In the genomic region with DNA sequence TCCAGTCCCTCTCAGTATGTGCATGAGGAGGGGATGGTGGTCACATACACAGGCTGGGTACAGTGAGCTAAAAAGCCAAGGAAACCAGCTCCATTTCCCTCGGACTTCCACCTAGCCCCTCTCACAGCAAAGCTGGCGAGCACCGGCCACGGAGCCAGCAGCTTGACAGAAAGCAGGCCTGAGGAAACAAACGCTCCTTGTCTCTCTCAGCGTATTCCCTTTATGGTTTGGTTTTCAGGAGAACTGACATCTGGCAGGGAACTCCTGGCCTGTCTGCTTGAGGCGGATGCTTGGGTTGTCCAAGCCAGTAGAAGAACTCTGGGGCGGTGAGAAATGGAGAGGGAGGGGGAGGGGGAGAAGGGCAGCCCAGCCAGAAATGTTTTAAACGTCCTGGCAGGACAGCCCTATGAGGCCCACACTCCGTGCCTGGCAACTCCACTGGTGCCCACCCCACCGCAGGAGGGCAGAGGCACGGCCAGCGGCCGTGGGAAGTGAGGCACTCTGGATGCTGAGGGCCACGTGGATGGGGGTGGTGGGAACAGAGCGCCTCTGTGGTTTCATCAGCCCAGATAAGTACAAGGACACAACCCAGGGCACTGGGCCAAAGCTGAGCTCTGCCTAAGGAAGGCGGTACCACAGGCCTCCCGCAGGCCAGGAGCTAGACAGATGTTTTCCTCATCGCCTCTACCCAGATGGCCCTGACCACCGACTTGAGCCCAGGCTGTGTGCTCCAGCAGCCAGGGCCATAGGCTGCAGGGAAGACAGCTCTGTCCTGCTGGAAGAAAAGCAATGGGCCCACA, we compare ENCODE assay signal across 8 mouse cellular contexts. TPM values are rescaled to one million over a fixed set of nuclear protein-coding genes. Genes with fewer than 3 reads are reported as not detected.
DNase-seq lines count a peak whose midpoint lies in the region; ATAC-seq and TF ChIP-seq lines count a peak whose summit lies in the region.

No protein-coding gene starts in this region.

- no peaks in the 10 kb centered on the region; the same call in 1 of the 2 replicates for H3K36me3 ChIP-seq in heart, embryonic 11.5 days (ENCODE audit: control insufficient read depth, insufficient read depth, low read length)
- H3K36me3 ChIP-seq in kidney, embryonic 15.5 days = peaks cover 8% of the 10 kb centered on the region; the same call in 1 of the 2 replicates
- peaks cover 4% of the 10 kb centered on the region for H3K36me3 ChIP-seq in limb, embryonic 14.5 days (ENCODE audit: control insufficient read depth, insufficient read depth, low read length)
- H3K36me3 ChIP-seq in midbrain, postnatal 0 days (ENCODE audit: insufficient read depth, low read length) = no peaks in the 10 kb centered on the region
- no peaks in the 10 kb centered on the region for H3K36me3 ChIP-seq in splenic B cell, adult 2 months (ENCODE audit: control insufficient read depth, insufficient read depth, low read length, poor library complexity, severe bottlenecking)

- H3K27me3 ChIP-seq in heart, embryonic 11.5 days (ENCODE audit: control insufficient read depth, insufficient read depth, low read length) = no peaks in the 10 kb centered on the region
- H3K27me3 ChIP-seq in kidney, embryonic 15.5 days = no peaks in the 10 kb centered on the region
- no peaks in the 10 kb centered on the region for H3K27me3 ChIP-seq in limb, embryonic 14.5 days (ENCODE audit: control insufficient read depth, insufficient read depth, low read length)
- no peaks in the 10 kb centered on the region for H3K27me3 ChIP-seq in midbrain, postnatal 0 days (ENCODE audit: insufficient read depth, low read length)
- no peaks in the 10 kb centered on the region for H3K27me3 ChIP-seq in splenic B cell, adult 2 months (ENCODE audit: control insufficient read depth, insufficient read depth, low read length, poor library complexity, severe bottlenecking)

- peak; percentile 18 for TF ChIP-seq CTCF in midbrain, postnatal 0 days (IDR thresholded peaks at IDR 0.05)

- DNase-seq in cerebellum, adult 18-20 months = peak; percentile 48 to 49
- DNase-seq in cerebellum, adult 9-10 months = no peak
- DNase-seq in limb, embryonic 14.5 days (ENCODE audit: low spot score) = peak; percentile 93
- peak; percentile 90 for DNase-seq in midbrain, postnatal 0 days (ENCODE audit: low spot score)
- peak; percentile 43 for DNase-seq in splenic B cell, adult 2 months (ENCODE audit: low read depth, low spot score)

- ATAC-seq in erythroblast, adult 5-6 weeks (replicated peaks; ENCODE audit: low FRiP score, poor library complexity, severe bottlenecking) = peak; percentile 51; the same call in 1 of the 2 replicates
- peak; percentile 75 for ATAC-seq in heart, embryonic 11.5 days (replicated peaks; ENCODE audit: insufficient number of reproducible peaks, low FRiP score, low TSS enrichment)
- peak; percentile 84 for ATAC-seq in kidney, embryonic 15.5 days (replicated peaks; ENCODE audit: low FRiP score)
- peak; percentile 92 for ATAC-seq in limb, embryonic 14.5 days (ENCODE audit: low FRiP score, low read depth)
- ATAC-seq in midbrain, postnatal 0 days (ENCODE audit: low FRiP score) = peak; percentile 86

- peak overlapping the region; percentile 45 for H3K4me2 ChIP-seq in heart, embryonic 11.5 days
- H3K4me2 ChIP-seq in kidney, embryonic 15.5 days = peak overlapping the region; percentile 33; the same call in 1 of the 2 replicates
- peak overlapping the region; percentile 27 for H3K4me2 ChIP-seq in limb, embryonic 14.5 days (replicated peaks; ENCODE audit: low read depth, low read length, severe bottlenecking)
- no peak overlapping the region for H3K4me2 ChIP-seq in midbrain, postnatal 0 days (ENCODE audit: low read depth, low read length, poor library complexity, severe bottlenecking)

- H3K27ac ChIP-seq in heart, embryonic 11.5 days (ENCODE audit: low read depth, low read length) = peak overlapping the region; percentile 92
- peak overlapping the region; percentile 94 for H3K27ac ChIP-seq in kidney, embryonic 15.5 days
- peak overlapping the region; percentile 85 for H3K27ac ChIP-seq in limb, embryonic 14.5 days (replicated peaks; ENCODE audit: low read depth, low read length)
- H3K27ac ChIP-seq in midbrain, postnatal 0 days (ENCODE audit: low read depth, low read length) = peak overlapping the region; percentile 62

- H3K9me3 ChIP-seq in heart, embryonic 11.5 days (replicated peaks; ENCODE audit: control insufficient read depth, low read length) = no peaks in the 10 kb centered on the region
- H3K9me3 ChIP-seq in kidney, embryonic 15.5 days (replicated peaks) = no peaks in the 10 kb centered on the region
- no peaks in the 10 kb centered on the region for H3K9me3 ChIP-seq in limb, embryonic 14.5 days (ENCODE audit: control insufficient read depth, low read length)
- no peaks in the 10 kb centered on the region for H3K9me3 ChIP-seq in midbrain, postnatal 0 days (ENCODE audit: low read length)

- TF ChIP-seq POLR2A in limb, embryonic 14.5 days (IDR thresholded peaks at IDR 0.05; ENCODE audit: borderline replicate concordance, extremely low read depth, insufficient read depth, insufficient read length) = no peak

- WGBS in heart, embryonic 11.5 days (ENCODE audit: insufficient replicate concordance) = 15% methylated on average over 19 of the region's 20 CpGs
- 33% methylated on average over 20 of the region's 20 CpGs for WGBS in kidney, embryonic 15.5 days
- WGBS in limb, embryonic 14.5 days = 13% methylated on average over 20 of the region's 20 CpGs
- 59% methylated on average over 20 of the region's 20 CpGs for WGBS in midbrain, postnatal 0 days

- no peak overlapping the region for H3K4me3 ChIP-seq in heart, embryonic 11.5 days (ENCODE audit: low read depth, low read length)
- H3K4me3 ChIP-seq in kidney, embryonic 15.5 days (replicated peaks) = no peak overlapping the region
- no peak overlapping the region for H3K4me3 ChIP-seq in limb, embryonic 14.5 days (replicated peaks; ENCODE audit: low read length)
- H3K4me3 ChIP-seq in midbrain, postnatal 0 days (ENCODE audit: low read depth, low read length) = no peak overlapping the region

- peaks cover 42% of the 10 kb centered on the region for H3K4me1 ChIP-seq in heart, embryonic 11.5 days (ENCODE audit: control insufficient read depth, insufficient read depth, low read length)
- peaks cover 42% of the 10 kb centered on the region for H3K4me1 ChIP-seq in kidney, embryonic 15.5 days
- H3K4me1 ChIP-seq in limb, embryonic 14.5 days (ENCODE audit: control insufficient read depth, insufficient read depth, low read length) = peaks cover 23% of the 10 kb centered on the region
- H3K4me1 ChIP-seq in midbrain, postnatal 0 days (ENCODE audit: insufficient read depth, low read length) = no peaks in the 10 kb centered on the region

- H3K9ac ChIP-seq in heart, embryonic 11.5 days (ENCODE audit: low read depth, low read length) = peak overlapping the region; percentile 56; the same call in 1 of the 2 replicates
- peak overlapping the region; percentile 9; the same call in 1 of the 2 replicates for H3K9ac ChIP-seq in kidney, embryonic 15.5 days
- H3K9ac ChIP-seq in limb, embryonic 14.5 days (ENCODE audit: low read depth, low read length, severe bottlenecking) = peak overlapping the region; percentile 38; the same call in 1 of the 2 replicates
- H3K9ac ChIP-seq in midbrain, postnatal 0 days (replicated peaks; ENCODE audit: low read length, poor library complexity, severe bottlenecking) = no peak overlapping the region

RNA-seq across cellular contexts. Expression of a gene that starts 19.4 kb away (rescaled TPM):
- 1.3 and 4.8 TPM in 2 replicates for total RNA-seq in erythroblast, adult 5-6 weeks (2015; ENCODE audit: low replicate concordance)
- total RNA-seq in erythroblast, adult 5-6 weeks (2017; ENCODE audit: low replicate concordance) = 4.3 and 5.4 TPM in 2 replicates
- 18.7 and 21.8 TPM in 2 replicates for polyA plus RNA-seq in heart, embryonic 11.5 days (2014; fragmentation: Nextera tagmentation; extraction: Ambion mirVana)
- 25.8 and 30.3 TPM in 2 replicates for polyA plus RNA-seq in kidney, embryonic 15.5 days (2015; fragmentation: Nextera tagmentation; extraction: Ambion mirVana)
- 32.1 and 32.8 TPM in 2 replicates for polyA plus RNA-seq in limb, embryonic 14.5 days (2012; rRNA removed)
- 22.1 and 27.5 TPM in 2 replicates for polyA plus RNA-seq in limb, embryonic 14.5 days (2014; fragmentation: Nextera tagmentation; extraction: Ambion mirVana)
- 23.1 and 29.7 TPM in 2 replicates for total RNA-seq in midbrain, postnatal 0 days (2014; rRNA removed)
- polyA plus RNA-seq in midbrain, postnatal 0 days (2015; fragmentation: Nextera tagmentation; extraction: Ambion mirVana) = 15.0 and 17.6 TPM in 2 replicates

RNA-seq across cellular contexts. Expression of a gene that starts 47.3 kb away (rescaled TPM):
- total RNA-seq in erythroblast, adult 5-6 weeks (2015; ENCODE audit: low replicate concordance) = 1.0 TPM in 1 of 2 replicates, not detected in the other
- 0.14 and 0.17 TPM in 2 replicates for total RNA-seq in erythroblast, adult 5-6 weeks (2017; ENCODE audit: low replicate concordance)
- 5.8 and 7.9 TPM in 2 replicates for polyA plus RNA-seq in heart, embryonic 11.5 days (2014; fragmentation: Nextera tagmentation; extraction: Ambion mirVana)
- polyA plus RNA-seq in kidney, embryonic 15.5 days (2015; fragmentation: Nextera tagmentation; extraction: Ambion mirVana) = 15.1 and 15.9 TPM in 2 replicates
- polyA plus RNA-seq in limb, embryonic 14.5 days (2012; rRNA removed) = 33.8 and 45.3 TPM in 2 replicates
- 10.0 and 12.5 TPM in 2 replicates for polyA plus RNA-seq in limb, embryonic 14.5 days (2014; fragmentation: Nextera tagmentation; extraction: Ambion mirVana)
- total RNA-seq in midbrain, postnatal 0 days (2014; rRNA removed) = 389 and 404 TPM in 2 replicates
- polyA plus RNA-seq in midbrain, postnatal 0 days (2015; fragmentation: Nextera tagmentation; extraction: Ambion mirVana) = 206 and 213 TPM in 2 replicates
